Mouse (Mus musculus): Measurements from ENCODE around the gene Mup5.

DNA sequence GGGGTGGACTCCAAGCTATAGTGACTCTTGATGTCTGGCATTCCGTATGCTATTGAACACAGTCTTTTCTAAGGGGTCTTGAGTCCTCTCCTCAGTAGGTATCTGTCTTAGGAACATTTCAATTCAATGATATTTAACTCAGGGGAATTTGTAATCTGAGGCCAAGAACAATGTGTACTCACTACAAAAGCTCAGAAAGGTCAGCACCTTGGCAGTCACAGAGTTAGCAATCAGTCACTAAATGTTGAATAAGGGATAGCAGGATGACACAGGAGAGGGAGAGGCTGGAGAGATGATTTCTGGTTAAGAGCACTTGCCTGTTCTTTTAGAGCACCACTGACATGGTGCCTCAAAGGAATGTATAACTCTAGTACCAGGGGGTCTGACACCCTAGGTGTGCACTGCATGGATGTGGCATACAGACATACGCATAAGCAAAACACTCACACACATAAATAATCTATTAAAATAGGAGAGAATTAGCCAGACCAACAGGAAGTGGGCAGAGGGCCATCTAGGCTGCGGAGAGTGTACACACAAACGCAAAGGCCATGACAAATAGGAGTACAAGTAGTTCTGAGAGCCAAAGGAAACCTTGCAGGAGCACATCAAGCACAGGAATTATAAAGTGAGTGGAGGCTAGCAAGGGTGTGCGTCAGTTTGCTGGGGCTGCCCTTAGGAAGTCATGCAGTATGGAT, 9.9 kb upstream of the Mup5 start:
- TF ChIP-seq POLR2A (IDR thresholded peaks at IDR 0.05; ENCODE audit: borderline replicate concordance, extremely low read depth, insufficient read depth, insufficient read length, poor library complexity, severe bottlenecking) (no peak), CTCF (IDR thresholded peaks at IDR 0.05; ENCODE audit: borderline replicate concordance, extremely low read depth, insufficient read depth, insufficient read length) (no peak)
